Mouse (Mus musculus): ENCODE results near the gene Vmn2r32.
"Not testable (repeated sequence)": the region's sequence is repeated elsewhere in the genome, so short reads cannot be mapped to it uniquely, and the experiment has no call there.

The Vmn2r32 gene

DNA sequence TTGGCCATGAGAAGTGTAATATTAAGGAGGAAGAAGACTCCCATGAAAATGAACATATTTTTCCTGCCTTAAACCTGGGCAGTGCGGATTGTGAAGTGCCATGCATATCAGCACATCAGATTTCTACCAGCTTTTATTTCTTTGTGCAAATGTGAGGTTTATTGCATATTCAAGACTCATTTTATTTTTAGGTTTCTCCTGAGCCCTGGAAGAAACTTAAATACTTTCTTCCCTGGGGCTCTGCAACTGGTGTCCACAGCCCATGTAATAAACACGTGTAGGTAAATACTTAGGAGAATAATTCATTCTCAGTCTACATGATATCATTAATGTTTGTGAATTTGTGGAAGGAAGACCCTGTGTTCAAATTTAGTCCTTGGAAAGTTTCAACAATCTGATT, at the start of gene Vmn2r32:
Gene Vmn2r32 (minus strand): TSS at position 101 of the 400 bp plus-strand sequence.
- not testable (repeated sequence) for DNase-seq (ENCODE audit: low spot score)

All from embryo, embryonic 10.5 days (tissue).